Mouse (Mus musculus) midbrain, embryonic 13.5 days (tissue): Measurements from ENCODE around the gene Baz2a. TPM values are rescaled to one million over a fixed set of nuclear protein-coding genes. Genes with fewer than 3 reads are reported as not detected.
"Not testable (repeated sequence)": the region's sequence is repeated elsewhere in the genome, so short reads cannot be mapped to it uniquely, and the experiment has no call there.

ENCODE experiments used
- ATAC-seq: fragments of 200-750 bp; cut with Nextera tagmentation; 2 replicates; pipeline ENCODE4 v1.8.0; 2017; ENCODE audit warnings: mild to moderate bottlenecking, moderate TSS enrichment, moderate library complexity
- H3K27ac ChIP-seq: fragments of 300-500 bp; sonication (generic); 2 replicates; pipeline ENCODE4 v1.5.1; 2015; ENCODE audit warnings: inconsistent platforms, mild to moderate bottlenecking, moderate library complexity
- H3K27me3 ChIP-seq: fragments of 300-500 bp; sonication (generic); 2 replicates; pipeline ENCODE4 v1.6.1; 2015; ENCODE audit warnings: mild to moderate bottlenecking, inconsistent platforms
- H3K36me3 ChIP-seq: fragments of 300-500 bp; sonication (generic); 2 replicates; pipeline ENCODE4 v1.6.1; 2015; ENCODE audit warnings: mild to moderate bottlenecking, inconsistent platforms
- H3K4me1 ChIP-seq: fragments of 300-500 bp; sonication (generic); replicated peaks from 2 replicates; pipeline ENCODE4 v1.6.1; 2015; ENCODE audit warnings: inconsistent platforms
- H3K4me2 ChIP-seq: fragments of 300-500 bp; sonication (generic); replicated peaks from 2 replicates; pipeline ENCODE4 v1.6.1; 2015; ENCODE audit warnings: moderate library complexity, mild to moderate bottlenecking, inconsistent platforms
- H3K4me3 ChIP-seq: fragments of 300-500 bp; sonication (generic); replicated peaks from 2 replicates; pipeline ENCODE4 v1.5.1; 2015; ENCODE audit warnings: mild to moderate bottlenecking, inconsistent platforms
- H3K9ac ChIP-seq: fragments of 300-500 bp; sonication (generic); replicated peaks from 2 replicates; pipeline ENCODE4 v1.6.1; 2015; ENCODE audit warnings: mild to moderate bottlenecking, inconsistent platforms
- H3K9me3 ChIP-seq: fragments of 300-500 bp; sonication (generic); 2 replicates; pipeline ENCODE4 v1.6.1; 2016; ENCODE audit warnings: mild to moderate bottlenecking, inconsistent platforms
- WGBS: fragments of 180-500 bp; shearing (Covaris S2); methylation state at CpG from one replicate; pipeline ENCODE4 v1.1.7; 2015; 5-methylcytosine and 5-hydroxymethylcytosine counted together
- polyA plus RNA-seq: library from polyadenylated mRNA; unstranded; fragments of >200 nt; fragmentation: Nextera tagmentation; extraction: Ambion mirVana; gene quantifications from 2 replicates; pipeline ENCODE4 v1.2.1, GENCODE M21; 2015

Gene Baz2a
- polyA plus RNA-seq, 1 experiment from 2014 or later = 13.8 TPM

- H3K36me3 ChIP-seq = peaks cover 6% of the 10 kb centered on the region
- H3K4me2 ChIP-seq = peak overlapping the region; percentile 88
- peak overlapping the region; percentile 93 for H3K9ac ChIP-seq
- H3K27ac ChIP-seq = peak overlapping the region; percentile 99
- peak overlapping the region; percentile 91 for H3K4me3 ChIP-seq
- no peaks in the 10 kb centered on the region for H3K9me3 ChIP-seq
- ATAC-seq = peak; percentile 41
- no peaks in the 10 kb centered on the region for H3K27me3 ChIP-seq
- WGBS = under 1% methylated on average over 59 of the region's 62 CpGs
- H3K4me1 ChIP-seq = peaks cover 35% of the 10 kb centered on the region
Measured at GRCm38 (mm10) chr10:128059207-128059981, 32.0 kb upstream of the Baz2a start.

DNA sequence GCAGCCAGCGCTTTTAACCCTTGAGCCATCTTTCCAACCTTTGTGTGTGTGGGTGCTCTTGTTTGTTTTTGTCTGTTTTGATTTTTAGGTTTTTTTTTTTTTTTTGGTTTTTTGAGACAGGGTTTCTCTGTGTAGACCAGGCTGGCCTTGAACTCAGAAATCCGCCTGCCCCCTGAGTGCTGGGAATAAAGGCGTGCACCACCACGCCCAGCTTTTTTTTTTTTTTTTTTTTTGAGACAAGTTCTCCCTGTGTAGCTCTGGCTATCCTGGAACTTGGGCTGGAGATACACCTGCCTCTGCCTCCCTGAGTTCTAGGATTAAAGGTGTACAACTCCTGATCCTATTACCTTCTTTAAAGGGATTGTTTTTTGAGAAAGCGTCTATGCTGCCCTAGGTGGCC is 30.3 kb upstream of the Baz2a start:
- H3K4me3 ChIP-seq = peak overlapping the region; percentile 91
- H3K27ac ChIP-seq = no peak overlapping the region
- peaks cover 8% of the 10 kb centered on the region for H3K36me3 ChIP-seq
- no peaks in the 10 kb centered on the region for H3K27me3 ChIP-seq
- no peak for ATAC-seq
- peaks cover 35% of the 10 kb centered on the region for H3K4me1 ChIP-seq
- H3K9me3 ChIP-seq = no peaks in the 10 kb centered on the region
- 85% methylated on average over 5 of the region's 5 CpGs for WGBS
- H3K9ac ChIP-seq = peak overlapping the region; percentile 93; the same call in 1 of the 2 replicates
- peak overlapping the region; percentile 88 for H3K4me2 ChIP-seq

GRCm38 (mm10) chr10:128062221-128062989 is 29.0 kb upstream of the Baz2a start:
- Histone ChIP-seq H3K4me2 (no peak overlapping the region), H3K4me1 (peaks cover 34% of the 10 kb centered on the region), H3K36me3 (peaks cover 8% of the 10 kb centered on the region), H3K9ac (no peak overlapping the region), H3K27me3 (no peaks in the 10 kb centered on the region), H3K27ac (no peak overlapping the region), H3K4me3 (no peak overlapping the region), H3K9me3 (no peaks in the 10 kb centered on the region)
- ATAC-seq = no peak
- 97% methylated on average over 6 of the region's 6 CpGs for WGBS

DNA sequence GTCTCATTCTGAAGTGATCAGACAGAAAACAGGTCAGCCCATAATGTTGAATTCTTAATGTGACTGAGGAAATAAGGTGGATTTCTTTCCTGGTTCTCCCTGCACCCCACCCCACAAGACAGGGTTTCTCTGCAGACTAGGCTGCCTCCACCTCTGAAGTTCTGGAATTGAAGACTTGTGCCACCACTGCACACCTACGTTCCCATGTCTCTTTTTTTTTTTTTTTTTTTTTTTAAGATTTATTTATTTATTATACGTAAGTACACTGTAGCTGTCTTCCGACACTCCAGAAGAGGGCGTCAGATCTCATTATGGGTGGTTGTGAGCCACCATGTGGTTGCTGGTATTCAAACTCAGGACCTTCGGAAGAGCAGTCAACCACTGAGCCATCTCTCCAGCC is 25.3 kb upstream of the Baz2a start:
- H3K36me3 ChIP-seq = peaks cover 30% of the 10 kb centered on the region
- no peak overlapping the region for H3K27ac ChIP-seq
- 96% methylated on average over 5 of the region's 5 CpGs for WGBS
- no peak overlapping the region for H3K4me2 ChIP-seq
- H3K4me3 ChIP-seq = no peak overlapping the region
- no peaks in the 10 kb centered on the region for H3K27me3 ChIP-seq
- no peaks in the 10 kb centered on the region for H3K9me3 ChIP-seq
- peaks cover 15% of the 10 kb centered on the region for H3K4me1 ChIP-seq
- no peak overlapping the region for H3K9ac ChIP-seq
- no peak for ATAC-seq

GRCm38 (mm10) chr10:128069201-128069600 is 22.2 kb upstream of the Baz2a start:
- H3K9me3 ChIP-seq = no peaks in the 10 kb centered on the region
- no peak overlapping the region for H3K4me2 ChIP-seq
- no peak overlapping the region for H3K9ac ChIP-seq
- 94% methylated on average over 4 of the region's 4 CpGs for WGBS
- H3K27ac ChIP-seq = no peak overlapping the region
- H3K27me3 ChIP-seq = no peaks in the 10 kb centered on the region
- 0 out of 2 replicates have a peak, but pooled peaks cover 3% of the 10 kb centered on the region for H3K4me1 ChIP-seq
- H3K4me3 ChIP-seq = no peak overlapping the region
- no peak for ATAC-seq
- peaks cover 56% of the 10 kb centered on the region for H3K36me3 ChIP-seq

DNA sequence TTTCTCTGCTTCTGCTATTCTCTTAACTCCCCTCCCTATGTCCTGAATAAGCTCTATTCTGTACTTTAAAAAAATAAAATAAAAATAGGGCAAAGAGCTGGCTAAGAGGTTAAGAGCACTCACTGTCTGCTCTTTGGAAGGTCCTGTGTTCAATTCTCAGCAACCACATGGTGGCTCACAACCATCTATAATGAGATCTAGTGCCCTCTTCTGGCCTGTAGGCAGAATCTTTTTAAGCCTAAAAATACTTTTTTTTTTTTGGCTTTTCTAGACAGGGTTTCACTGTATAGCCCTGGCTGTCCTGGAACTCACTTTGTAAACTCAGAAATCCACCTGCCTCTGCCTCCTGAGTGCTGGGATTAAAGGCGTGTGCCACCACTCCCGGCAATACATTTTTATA is 20.9 kb upstream of the Baz2a start:
- WGBS = 97% methylated on average over 2 of the region's 2 CpGs
- peaks cover 58% of the 10 kb centered on the region for H3K36me3 ChIP-seq
- not testable (repeated sequence) for H3K4me2 ChIP-seq, H3K27me3 ChIP-seq, H3K9me3 ChIP-seq, H3K27ac ChIP-seq, H3K4me3 ChIP-seq, ATAC-seq, H3K4me1 ChIP-seq, H3K9ac ChIP-seq

GRCm38 (mm10) chr10:128078269-128078668 is 13.1 kb upstream of the Baz2a start:
- H3K4me3 ChIP-seq, H3K4me1 ChIP-seq, H3K27ac ChIP-seq, H3K4me2 ChIP-seq, H3K27me3 ChIP-seq, H3K9me3 ChIP-seq, H3K9ac ChIP-seq, ATAC-seq: not testable (repeated sequence)
- peaks cover 30% of the 10 kb centered on the region for H3K36me3 ChIP-seq
- WGBS = 85% methylated on average over 5 of the region's 5 CpGs

- Histone ChIP-seq H3K27me3 (no peaks in the 10 kb centered on the region), H3K9me3 (no peaks in the 10 kb centered on the region), H3K4me1 (peaks cover 22% of the 10 kb centered on the region), H3K4me3 (no peak overlapping the region), H3K36me3 (peaks cover 24% of the 10 kb centered on the region), H3K9ac (no peak overlapping the region), H3K4me2 (no peak overlapping the region), H3K27ac (no peak overlapping the region)
- whole genome bisulfite sequencing = 91% methylated on average over 1 of the region's 1 CpGs
- no peak for ATAC-seq
Measured at GRCm38 (mm10) chr10:128080496-128080895, 10.9 kb upstream of the Baz2a start.

DNA sequence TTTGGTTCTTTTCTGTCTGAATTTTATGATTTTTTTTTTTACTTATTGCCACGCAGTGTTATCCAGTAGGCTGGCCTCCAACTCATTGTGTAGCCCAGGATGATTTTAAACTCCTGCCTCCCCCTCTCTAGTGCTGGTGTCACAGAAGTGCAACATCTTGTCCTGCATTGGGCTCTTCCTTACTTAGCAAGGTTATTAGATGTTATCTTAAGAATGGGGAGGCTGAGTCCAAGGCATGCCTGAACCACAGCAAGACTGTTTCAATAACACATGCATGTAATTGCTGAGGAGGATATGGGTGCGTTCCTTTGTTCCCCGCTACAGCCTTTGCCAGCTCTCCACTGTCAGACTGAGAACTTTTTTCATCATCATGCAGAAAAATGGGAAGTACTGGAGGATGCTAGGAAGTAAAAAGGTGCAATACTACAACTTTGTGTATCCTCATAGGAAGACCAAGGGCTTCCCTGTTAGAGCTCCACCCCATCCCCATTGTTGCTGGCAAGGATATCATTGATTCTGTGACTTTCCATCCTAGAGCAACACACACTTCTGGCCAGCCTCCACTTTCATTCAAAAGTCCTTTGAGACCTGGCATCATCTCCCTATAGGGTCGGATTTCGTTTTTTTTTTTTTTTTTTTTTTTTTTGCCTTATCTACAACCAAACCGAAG is 9.4 kb upstream of the Baz2a start:
- peak overlapping the region; percentile 76; the same call in 1 of the 2 replicates for H3K27ac ChIP-seq

GRCm38 (mm10) chr10:128082477-128082808 is 8.9 kb upstream of the Baz2a start:
- Histone ChIP-seq H3K4me2 (peak overlapping the region; percentile 73), H3K27me3 (no peaks in the 10 kb centered on the region), H3K27ac (peak overlapping the region; percentile 76), H3K4me1 (peaks cover 31% of the 10 kb centered on the region), H3K36me3 (peaks cover 35% of the 10 kb centered on the region), H3K9ac (peak overlapping the region; percentile 61), H3K9me3 (no peaks in the 10 kb centered on the region), H3K4me3 (peak overlapping the region; percentile 92)
- ATAC-seq = no peak
- WGBS = 17% methylated on average over 9 of the region's 9 CpGs

More for the DNA sequence above, 9.4 kb upstream of the Baz2a start:
- H3K9me3 ChIP-seq = no peaks in the 10 kb centered on the region
- WGBS = 70% methylated on average over 6 of the region's 6 CpGs
- peaks cover 36% of the 10 kb centered on the region for H3K36me3 ChIP-seq
- no peaks in the 10 kb centered on the region for H3K27me3 ChIP-seq
- H3K9ac ChIP-seq = peak overlapping the region; percentile 61
- H3K4me3 ChIP-seq = peak overlapping the region; percentile 92
- H3K4me2 ChIP-seq = peak overlapping the region; percentile 73
- no peak for ATAC-seq
- H3K4me1 ChIP-seq = peaks cover 31% of the 10 kb centered on the region

DNA sequence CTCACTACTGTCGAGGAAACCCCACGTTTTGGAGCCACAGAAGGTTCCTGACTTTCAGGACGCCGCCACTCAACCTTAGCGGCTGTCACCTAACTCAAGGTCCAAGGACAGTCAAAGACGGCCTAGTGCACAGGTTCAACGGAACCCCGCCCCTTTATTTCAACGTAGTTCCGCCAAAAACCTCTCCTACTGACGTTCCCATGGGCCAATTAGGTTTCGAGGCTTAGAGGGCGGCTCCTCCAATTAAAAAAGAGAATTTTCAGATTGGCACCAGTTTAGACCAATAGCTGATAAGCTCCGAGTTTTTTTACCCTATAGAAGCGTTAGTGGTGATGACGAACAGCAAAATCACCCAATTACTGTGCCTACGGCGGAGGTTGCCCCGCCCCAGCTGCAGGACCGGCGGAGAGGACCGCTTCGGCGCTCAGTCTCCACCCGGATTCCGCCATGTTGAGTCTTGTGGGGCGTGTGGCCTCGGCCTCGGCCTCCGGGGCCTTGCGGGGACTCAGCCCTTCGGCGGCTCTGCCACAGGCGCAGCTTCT is 8.4 kb upstream of the Baz2a start, which contains the start of gene Atp5b:
Gene Atp5b (plus strand): TSS at position 394 of the 542 bp plus-strand sequence.
- H3K27me3 ChIP-seq = no peaks in the 10 kb centered on the region
- H3K9me3 ChIP-seq = no peaks in the 10 kb centered on the region
- peak within 1 kb of the TSS; percentile 89 for H3K4me2 ChIP-seq
- peak within 1 kb of the TSS; percentile 97 for H3K9ac ChIP-seq
- peaks cover 35% of the 10 kb centered on the region for H3K36me3 ChIP-seq
- under 1% methylated on average over 34 of the region's 34 CpGs for WGBS
- ATAC-seq = peak; percentile 99
- peak within 1 kb of the TSS; percentile 91 for H3K27ac ChIP-seq
- peak within 1 kb of the TSS; percentile 92 for H3K4me3 ChIP-seq
- peaks cover 31% of the 10 kb centered on the region for H3K4me1 ChIP-seq
